Mouse (Mus musculus) olfactory bulb, adult 2 months (tissue): ENCODE results near the gene Snx33. TPM values are rescaled to one million over a fixed set of nuclear protein-coding genes. Genes with fewer than 3 reads are reported as not detected.

Experiments used
- H3K27ac ChIP-seq: fragments of 200-500 bp; 2 replicates; pipeline ENCODE4 v1.5.1; 2012; ENCODE audit warnings: low read depth, low read length; ENCODE audit not compliant: insufficient read depth
- H3K4me1 ChIP-seq: fragments of 200-500 bp; 2 replicates; pipeline ENCODE4 v1.6.1; 2012; ENCODE audit warnings: low read length; ENCODE audit not compliant: control insufficient read depth, insufficient read depth
- H3K4me3 ChIP-seq: fragments of 200-500 bp; 2 replicates; pipeline ENCODE4 v1.5.1; 2012; ENCODE audit warnings: mild to moderate bottlenecking, low read depth, low read length, moderate library complexity; ENCODE audit not compliant: insufficient read depth
- CTCF ChIP-seq: fragments of 200-500 bp; IDR thresholded peaks from 2 replicates; pipeline ENCODE4 v1.5.1; 2012; ENCODE audit warnings: low read depth, mild to moderate bottlenecking, low read length, moderate library complexity; ENCODE audit not compliant: insufficient read depth
- POLR2A ChIP-seq: fragments of 200-500 bp; IDR thresholded peaks from 2 replicates; pipeline ENCODE4 v1.6.1; 2012; ENCODE audit warnings: mild to moderate bottlenecking, low read depth, low read length, moderate library complexity; ENCODE audit not compliant: insufficient read depth
- WGBS: fragments of 180-500 bp; shearing (Covaris S2); methylation state at CpG from one replicate; pipeline ENCODE4 v1.1.7; 2018; 5-methylcytosine and 5-hydroxymethylcytosine counted together
- polyA plus RNA-seq: library from polyadenylated mRNA; stranded (reverse); fragments of >200 nt; gene quantifications from 2 replicates; pipeline ENCODE4 v1.2.4, GENCODE M21; 2012; ENCODE audit warnings: low replicate concordance; ENCODE audit not compliant: missing spikeins, insufficient read depth, insufficient read length

Gene Snx33
- polyA plus RNA-seq, 1 experiment = not detected

DNA sequence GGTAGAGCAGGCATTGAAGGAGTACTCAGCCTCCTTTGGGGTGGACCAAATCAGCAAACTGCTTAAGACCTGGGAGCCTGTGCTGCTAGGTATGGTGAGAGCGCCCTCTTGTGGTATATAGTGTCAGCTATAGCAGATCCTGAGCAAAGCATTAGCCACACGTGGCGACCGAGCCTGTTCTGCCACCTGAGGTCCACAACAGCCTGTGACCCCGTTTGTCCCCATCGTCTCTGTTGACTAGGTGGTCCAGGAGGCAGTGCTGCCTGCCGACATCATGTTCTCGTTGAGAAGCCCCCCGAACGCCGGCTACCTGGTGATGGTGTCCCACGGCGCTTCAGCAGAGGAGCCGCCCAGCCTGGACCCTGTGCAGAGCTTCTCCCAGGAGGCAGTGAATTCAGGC, 38.4 kb downstream of the Snx33 start:
- 17% methylated on average over 14 of the region's 14 CpGs for WGBS
- Histone ChIP-seq H3K4me3 (no peak overlapping the region), H3K4me1 (peaks cover 9% of the 10 kb centered on the region), H3K27ac (no peak overlapping the region)
- TF ChIP-seq POLR2A = no peak
- peak; percentile 36; the same call in 1 of the 2 replicates for TF ChIP-seq CTCF

DNA sequence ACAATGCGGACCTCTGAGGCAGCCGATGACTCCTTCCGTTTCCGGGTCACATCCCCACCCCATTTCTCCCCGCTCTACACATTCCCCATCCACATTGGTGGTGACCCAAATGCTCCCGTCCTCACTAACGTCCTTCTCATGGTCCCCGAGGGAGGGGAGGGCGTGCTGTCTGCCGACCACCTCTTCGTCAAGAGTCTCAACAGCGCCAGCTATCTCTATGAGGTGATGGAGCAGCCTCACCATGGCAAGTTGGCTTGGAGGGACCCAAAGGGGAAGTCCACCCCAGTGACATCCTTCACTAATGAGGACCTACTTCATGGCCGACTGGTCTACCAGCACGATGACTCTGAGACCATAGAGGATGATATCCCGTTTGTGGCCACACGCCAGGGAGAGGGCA, 40.6 kb downstream of the Snx33 start:
- TF ChIP-seq POLR2A = no peak
- TF ChIP-seq CTCF = no peak
- WGBS = 92% methylated on average over 16 of the region's 16 CpGs
- Histone ChIP-seq H3K4me1 (peaks cover 9% of the 10 kb centered on the region), H3K4me3 (no peak overlapping the region), H3K27ac (no peak overlapping the region)

DNA sequence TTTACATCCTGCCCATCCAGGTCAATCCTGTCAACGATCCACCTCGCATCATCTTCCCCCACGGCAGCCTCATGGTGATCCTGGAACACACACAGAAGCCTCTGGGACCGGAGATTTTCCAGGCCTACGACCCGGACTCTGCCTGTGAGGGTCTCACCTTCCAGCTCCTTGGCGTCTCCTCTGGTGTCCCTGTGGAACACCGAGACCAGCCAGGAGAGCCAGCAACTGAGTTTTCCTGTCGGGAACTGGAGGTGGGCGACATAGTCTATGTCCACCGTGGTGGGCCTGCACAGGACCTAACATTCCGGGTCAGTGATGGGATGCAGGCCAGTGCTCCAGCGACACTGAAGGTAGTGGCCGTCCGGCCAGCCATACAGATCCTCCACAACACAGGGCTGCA, 41.6 kb downstream of the Snx33 start:
- Histone ChIP-seq H3K4me3 (no peak overlapping the region), H3K4me1 (peaks cover 14% of the 10 kb centered on the region), H3K27ac (no peak overlapping the region)
- WGBS = 97% methylated on average over 15 of the region's 15 CpGs
- TF ChIP-seq POLR2A (no peak), CTCF (no peak)

DNA sequence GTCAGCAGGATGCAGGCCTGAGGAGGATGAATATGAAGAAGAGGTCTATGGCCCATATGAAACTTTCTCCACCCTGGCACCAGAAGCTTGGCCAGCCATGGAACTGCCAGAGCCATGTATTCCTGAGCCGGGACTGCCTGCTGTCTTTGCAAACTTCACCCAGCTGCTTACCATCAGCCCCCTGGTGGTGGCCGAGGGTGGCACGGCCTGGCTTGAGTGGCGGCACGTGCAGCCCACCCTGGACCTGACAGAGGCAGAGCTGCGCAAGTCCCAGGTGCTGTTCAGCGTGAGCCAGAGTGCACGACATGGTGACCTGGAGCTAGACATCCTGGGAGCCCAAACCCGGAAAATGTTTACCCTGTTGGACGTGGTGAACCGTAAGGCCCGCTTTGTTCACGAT, 42.1 kb downstream of the Snx33 start:
- TF ChIP-seq CTCF (peak; percentile 26; the same call in 1 of the 2 replicates), POLR2A (no peak)
- 75% methylated on average over 13 of the region's 13 CpGs for WGBS
- no peak overlapping the region for H3K4me3 ChIP-seq
- H3K4me1 ChIP-seq = peaks cover 15% of the 10 kb centered on the region
- no peak overlapping the region for H3K27ac ChIP-seq

DNA sequence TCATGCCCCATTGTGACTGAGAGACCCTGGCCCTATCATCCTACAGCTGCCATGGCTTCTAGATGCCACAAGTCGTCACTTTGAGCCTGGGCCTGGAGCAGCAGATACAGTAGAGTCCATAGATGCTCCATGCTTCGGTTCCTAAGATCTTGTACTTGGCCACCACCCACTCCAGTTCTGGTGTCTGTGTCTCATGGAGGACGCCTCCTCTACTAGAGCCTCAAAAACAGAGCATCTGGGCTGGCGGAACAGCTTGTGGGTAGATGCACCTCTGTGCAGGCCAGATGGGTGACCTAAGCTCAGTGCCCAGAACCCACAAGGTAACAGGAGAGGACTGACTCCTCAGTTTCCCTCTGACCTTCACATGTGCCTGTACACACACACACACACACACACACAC, 43.8 kb downstream of the Snx33 start:
- TF ChIP-seq CTCF (no peak), POLR2A (no peak)
- no peak overlapping the region for H3K27ac ChIP-seq
- peaks cover 9% of the 10 kb centered on the region; the same call in 1 of the 2 replicates for H3K4me1 ChIP-seq
- H3K4me3 ChIP-seq = no peak overlapping the region
- WGBS = 83% methylated on average over 4 of the region's 4 CpGs

DNA sequence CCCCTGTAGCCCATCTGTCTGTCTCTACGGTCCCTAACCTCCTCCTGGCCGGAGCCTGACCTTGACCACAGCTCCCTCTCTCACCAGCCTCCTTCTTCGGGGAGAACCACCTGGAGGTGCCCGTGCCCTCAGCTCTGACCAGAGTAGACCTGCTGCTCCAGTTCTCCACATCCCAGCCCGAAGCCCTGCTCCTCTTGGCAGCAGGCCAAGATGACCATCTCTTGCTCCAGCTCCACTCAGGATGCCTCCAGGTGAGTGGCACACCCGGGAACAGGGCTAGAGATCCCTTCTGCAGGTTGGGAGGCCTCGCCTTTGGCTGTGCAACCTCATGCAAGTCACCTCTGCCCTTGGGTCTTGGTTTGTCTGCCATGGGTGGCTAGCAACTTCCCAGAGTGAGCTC, 44.7 kb downstream of the Snx33 start:
- Histone ChIP-seq H3K27ac (no peak overlapping the region), H3K4me1 (peaks cover 9% of the 10 kb centered on the region; the same call in 1 of the 2 replicates), H3K4me3 (no peak overlapping the region)
- TF ChIP-seq POLR2A (no peak), CTCF (no peak)
- 88% methylated on average over 7 of the region's 7 CpGs for WGBS

DNA sequence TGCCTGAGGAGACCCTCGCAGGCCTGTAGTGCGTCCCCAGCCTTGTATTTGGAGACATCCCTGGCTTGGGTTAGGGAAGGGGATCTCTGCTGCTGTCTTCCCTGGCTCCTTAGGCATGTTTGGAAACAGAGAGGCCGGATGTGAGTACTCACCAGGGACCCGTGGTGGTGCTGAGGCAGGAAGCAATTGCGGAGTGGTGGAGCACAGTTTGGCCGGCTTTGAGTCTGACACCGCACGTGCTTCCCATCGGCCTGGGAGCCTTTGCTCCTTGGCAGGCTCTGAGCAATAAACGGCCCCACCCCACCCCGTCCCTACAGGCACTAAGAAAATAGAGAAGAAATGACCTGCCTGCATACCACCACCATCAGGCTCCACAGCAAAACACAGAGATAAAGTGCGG, 45.4 kb downstream of the Snx33 start:
- H3K27ac ChIP-seq = no peak overlapping the region
- no peak overlapping the region for H3K4me3 ChIP-seq
- no peak for TF ChIP-seq POLR2A
- TF ChIP-seq CTCF = no peak
- 85% methylated on average over 12 of the region's 12 CpGs for WGBS
- H3K4me1 ChIP-seq = peaks cover 9% of the 10 kb centered on the region; the same call in 1 of the 2 replicates

DNA sequence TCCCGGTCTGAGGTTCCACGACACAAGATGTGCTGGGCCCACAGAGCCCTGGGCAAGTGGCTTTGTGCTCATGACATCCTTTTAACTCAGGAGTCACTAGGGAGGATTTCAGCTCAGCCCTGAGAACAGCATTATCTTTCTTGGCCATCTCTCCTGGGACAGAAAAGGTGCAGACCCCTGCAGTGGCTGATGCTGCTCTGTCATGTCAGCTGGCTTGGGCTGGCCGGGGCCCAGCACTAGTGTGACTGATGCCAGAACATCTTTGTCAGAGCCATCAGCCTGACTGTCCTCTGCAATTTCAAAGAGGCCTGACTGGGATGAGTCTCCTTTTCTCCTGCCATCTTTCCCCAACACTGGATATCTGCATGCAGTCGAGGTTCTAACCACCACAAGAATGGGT, 45.9 kb downstream of the Snx33 start:
- no peak for TF ChIP-seq POLR2A
- no peak for TF ChIP-seq CTCF
- Histone ChIP-seq H3K4me1 (peaks cover 12% of the 10 kb centered on the region; the same call in 1 of the 2 replicates), H3K27ac (no peak overlapping the region), H3K4me3 (no peak overlapping the region)
- WGBS = 82% methylated on average over 4 of the region's 4 CpGs

DNA sequence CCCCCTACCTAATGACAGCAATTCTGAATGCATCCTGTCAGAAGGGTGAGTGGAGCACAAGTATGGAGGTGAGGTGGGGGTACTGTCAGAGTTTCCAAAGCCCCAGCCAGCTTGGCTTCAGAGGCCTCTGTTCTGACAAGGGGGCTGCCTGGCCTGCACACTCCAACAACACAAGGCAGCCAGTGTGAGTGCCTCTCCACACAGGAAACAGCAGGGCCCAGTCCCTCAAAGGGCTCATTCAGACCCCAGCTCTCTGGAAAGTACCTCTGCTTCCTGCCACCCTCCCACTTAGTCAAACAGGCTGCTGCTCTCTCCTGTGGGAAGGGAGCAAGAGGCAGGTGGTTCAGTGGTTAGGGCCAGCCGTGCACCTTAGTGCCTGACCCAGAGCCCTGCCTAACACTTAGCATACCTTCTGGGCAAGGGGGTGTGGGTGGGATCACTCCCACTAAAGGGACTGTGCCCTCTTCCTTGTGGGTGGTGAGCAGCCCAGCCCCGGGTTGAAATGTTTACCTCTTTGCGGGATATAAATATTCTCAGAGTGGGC, 46.6 kb downstream of the Snx33 start:
- WGBS = 63% methylated on average over 3 of the region's 3 CpGs
- Histone ChIP-seq H3K4me3 (no peak overlapping the region), H3K4me1 (peaks cover 19% of the 10 kb centered on the region), H3K27ac (no peak overlapping the region)
- TF ChIP-seq CTCF = no peak
- no peak for TF ChIP-seq POLR2A

DNA sequence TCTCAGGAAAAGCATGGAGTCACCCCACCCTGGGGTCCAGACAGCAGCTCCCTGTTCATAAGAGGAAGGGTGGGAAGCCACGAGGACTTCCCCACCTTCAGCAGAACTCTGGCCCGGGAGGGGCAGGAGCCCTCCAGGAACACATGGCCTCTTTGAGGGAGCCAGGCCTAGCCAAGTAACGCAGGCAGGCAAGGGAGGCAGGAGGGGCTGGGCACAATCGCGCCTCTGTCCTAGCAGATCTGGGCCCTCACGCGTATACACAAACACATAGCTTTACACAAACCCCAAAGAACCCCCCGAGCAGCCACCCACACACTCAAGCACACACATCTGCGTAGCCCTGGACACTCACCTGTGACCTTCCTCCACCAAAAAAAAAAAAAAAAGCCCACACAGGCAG, 47.4 kb downstream of the Snx33 start:
- Histone ChIP-seq H3K4me3 (no peak overlapping the region), H3K4me1 (peaks cover 26% of the 10 kb centered on the region), H3K27ac (no peak overlapping the region)
- WGBS = 64% methylated on average over 9 of the region's 9 CpGs
- TF ChIP-seq POLR2A (no peak), CTCF (no peak)
